Mouse (Mus musculus) cortical plate, adult 2 months (tissue): ENCODE measurements around the gene Sult6b1.

ENCODE experiments used
- CTCF ChIP-seq: fragments of 200-500 bp; IDR thresholded peaks from 2 replicates; pipeline ENCODE4 v1.5.1; 2011; ENCODE audit warnings: mild to moderate bottlenecking, control low read depth, low read length; ENCODE audit not compliant: insufficient read depth; ENCODE audit errors: extremely low read depth
- POLR2A ChIP-seq: fragments of 200-500 bp; IDR thresholded peaks from 2 replicates; pipeline ENCODE4 v1.6.1; 2011; ENCODE audit warnings: mild to moderate bottlenecking, low read length, control low read depth; ENCODE audit not compliant: insufficient read depth; ENCODE audit errors: extremely low read depth

DNA sequence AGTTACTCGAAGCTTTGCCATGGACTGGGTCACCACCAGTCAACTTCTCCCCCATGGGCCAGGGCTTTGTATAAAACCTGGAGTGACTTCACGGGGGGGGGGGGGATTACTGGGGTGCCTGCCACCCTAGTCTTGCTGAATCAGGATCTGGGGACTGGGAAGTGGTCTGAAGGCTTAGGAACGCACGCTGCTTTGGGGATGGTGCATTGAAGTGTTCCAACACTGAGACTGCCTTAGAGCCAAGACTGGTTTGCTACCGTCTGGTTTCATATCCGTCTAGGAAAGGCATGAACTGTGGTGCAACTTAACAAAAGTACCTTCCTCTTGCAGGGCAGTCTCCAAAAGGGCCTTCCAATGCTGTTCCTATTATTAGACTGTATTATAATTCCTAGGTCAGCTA lies 10.9 kb upstream of the Sult6b1 start:
- 0 out of 2 replicates have a peak, but pooled peaks have one; percentile 23 for TF ChIP-seq POLR2A
- no peak for TF ChIP-seq CTCF
